Mouse (Mus musculus): Measurements from ENCODE around the gene Atg4a.

The Atg4a gene

GRCm38 (mm10) chrX:141160371-141160770 lies 203.7 kb downstream of the Atg4a start:
- no peak for DNase-seq

- DNase-seq: no peak
Measured at GRCm38 (mm10) chrX:141165067-141165466, 208.4 kb downstream of the Atg4a start.

- DNase-seq: peak; percentile 55 to 61
Measured at GRCm38 (mm10) chrX:141175353-141175752, 218.6 kb downstream of the Atg4a start.

- DNase-seq: no peak
Measured at GRCm38 (mm10) chrX:141195036-141195435, 238.3 kb downstream of the Atg4a start.

- DNase-seq: no peak
Measured at GRCm38 (mm10) chrX:141198993-141199392, 242.3 kb downstream of the Atg4a start.

GRCm38 (mm10) chrX:141212802-141213201 lies 256.1 kb downstream of the Atg4a start:
- DNase-seq: peak; percentile 71 to 73
